Mouse (Mus musculus) lung, postnatal 10 days (tissue): ENCODE results near the gene Coro2b.

Source experiments
- DNase-seq: peaks from one replicate; pipeline ENCODE4 v3.0.0; 2021

Gene Coro2b

DNA sequence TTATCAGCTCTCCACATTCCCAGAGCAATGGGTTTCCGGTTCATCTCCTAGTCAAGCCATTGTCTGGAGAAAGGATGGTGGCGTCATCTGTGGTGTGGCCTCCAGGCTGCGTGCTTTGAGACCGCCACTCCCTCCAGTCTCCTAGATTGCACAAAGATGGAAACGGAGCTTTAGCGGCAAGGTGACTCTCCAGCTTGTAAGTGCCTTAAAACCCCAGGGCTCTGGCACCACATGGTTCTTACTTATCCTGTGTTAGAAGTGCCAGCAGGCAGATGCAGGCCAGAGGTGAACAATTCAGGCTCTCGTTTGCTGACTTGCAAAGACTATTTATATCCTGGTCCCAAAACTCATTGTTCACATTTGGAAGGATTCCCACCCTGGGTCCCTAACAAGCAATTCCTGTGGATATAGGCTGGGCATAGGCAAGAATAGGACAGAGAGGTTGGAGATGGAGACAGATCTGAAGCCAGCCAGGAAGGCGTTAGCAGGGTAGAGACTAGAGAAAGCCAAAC lies 155.4 kb downstream of the Coro2b start:
- peak; percentile 68 for DNase-seq

DNA sequence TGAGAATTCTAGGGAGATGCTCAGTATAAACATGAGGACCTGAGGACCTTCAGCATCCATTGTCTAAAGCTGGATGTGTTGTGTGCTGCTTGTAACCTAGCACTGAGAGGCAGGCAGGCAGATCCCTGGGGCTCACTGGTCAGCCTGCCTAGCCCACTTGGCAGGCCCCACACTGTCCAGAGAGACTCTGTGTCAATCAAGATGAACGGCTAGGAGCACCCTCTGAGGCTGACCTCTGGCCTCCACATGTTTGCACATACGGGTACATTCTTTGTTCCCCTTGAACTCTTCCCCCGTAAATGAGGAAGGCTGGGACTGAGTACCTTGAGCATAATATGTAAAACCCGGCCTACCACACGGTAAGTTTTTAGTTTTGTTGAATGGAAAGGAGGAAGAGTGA lies 156.5 kb downstream of the Coro2b start:
- no peak for DNase-seq

DNA sequence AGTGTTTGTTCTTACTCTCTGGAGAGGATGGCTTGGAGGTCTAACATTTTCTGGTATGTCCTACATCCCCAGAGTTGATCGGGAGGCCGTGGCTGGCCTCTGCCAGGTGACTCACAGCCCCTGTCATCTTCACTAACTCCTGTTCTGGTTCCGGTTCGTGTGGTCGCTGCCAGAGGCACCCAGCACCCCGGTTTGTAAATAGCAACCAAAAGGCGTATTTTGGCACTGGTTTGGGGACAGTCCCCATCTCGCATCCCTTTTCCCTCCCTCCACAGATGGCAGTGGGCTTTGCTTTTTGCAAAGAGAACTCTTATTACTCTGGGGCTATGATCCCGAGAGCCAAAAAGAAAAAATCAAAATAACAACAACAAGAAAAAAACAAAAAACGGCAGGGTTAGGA lies 158.9 kb downstream of the Coro2b start:
- DNase-seq = no peak

DNA sequence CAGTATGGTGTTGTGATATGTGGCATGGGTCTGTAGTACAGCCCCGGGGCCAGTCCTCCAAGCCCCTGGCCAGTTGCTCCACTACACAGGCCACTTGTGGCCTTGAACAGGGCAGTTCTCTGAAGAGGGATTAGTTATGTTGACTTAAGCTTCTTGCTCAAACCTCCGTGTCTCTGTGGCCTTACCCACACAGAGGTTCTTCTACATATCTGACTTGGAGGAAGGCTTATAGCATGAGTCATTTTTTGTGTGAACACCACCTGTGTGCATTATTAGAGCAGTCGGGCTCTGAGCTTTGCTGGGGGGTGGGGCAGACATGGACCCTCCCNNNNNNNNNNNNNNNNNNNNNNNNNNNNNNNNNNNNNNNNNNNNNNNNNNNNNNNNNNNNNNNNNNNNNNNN lies 162.6 kb downstream of the Coro2b start:
- no peak for DNase-seq

DNA sequence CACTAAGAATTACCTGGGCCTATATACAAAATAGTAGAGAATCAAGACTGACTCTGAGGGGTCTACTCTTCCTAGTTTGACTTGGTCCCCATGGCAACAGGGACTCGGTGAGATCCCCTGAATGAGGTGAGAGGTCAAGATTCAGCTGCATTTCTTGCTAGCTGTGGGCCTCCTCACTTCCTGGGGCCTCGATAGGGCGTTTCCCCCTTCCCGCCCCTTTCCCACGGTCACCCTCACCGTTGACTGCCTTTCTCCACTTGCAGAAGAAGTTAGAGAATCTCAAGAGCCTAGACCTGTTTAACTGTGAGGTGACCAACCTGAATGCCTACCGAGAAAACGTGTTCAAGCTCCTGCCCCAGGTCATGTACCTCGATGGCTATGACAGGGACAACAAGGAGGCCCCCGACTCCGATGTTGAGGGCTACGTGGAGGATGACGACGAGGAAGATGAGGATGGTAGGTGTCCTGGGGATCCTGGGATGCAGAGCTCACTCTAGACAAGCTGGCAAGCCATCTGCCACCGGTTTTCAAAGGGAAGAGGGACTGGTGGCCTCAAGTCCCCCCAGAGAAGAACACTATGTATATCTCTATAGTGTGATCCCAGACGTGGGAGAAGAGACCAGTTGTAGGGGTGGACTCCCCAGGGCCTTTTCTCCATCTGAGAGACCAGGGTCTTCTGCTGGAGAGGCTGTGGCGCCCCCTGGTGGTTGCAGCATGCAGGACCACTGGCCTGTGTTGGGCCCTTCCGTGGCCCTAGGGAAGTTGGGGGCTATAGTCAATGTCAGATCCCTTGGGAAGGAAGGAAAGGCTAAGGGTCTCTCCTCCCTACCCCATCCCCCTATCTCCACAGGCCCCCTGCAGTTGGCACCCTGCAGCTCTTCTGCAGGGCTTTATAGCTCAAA lies 163.4 kb downstream of the Coro2b start:
- DNase-seq = peak; percentile 84

DNA sequence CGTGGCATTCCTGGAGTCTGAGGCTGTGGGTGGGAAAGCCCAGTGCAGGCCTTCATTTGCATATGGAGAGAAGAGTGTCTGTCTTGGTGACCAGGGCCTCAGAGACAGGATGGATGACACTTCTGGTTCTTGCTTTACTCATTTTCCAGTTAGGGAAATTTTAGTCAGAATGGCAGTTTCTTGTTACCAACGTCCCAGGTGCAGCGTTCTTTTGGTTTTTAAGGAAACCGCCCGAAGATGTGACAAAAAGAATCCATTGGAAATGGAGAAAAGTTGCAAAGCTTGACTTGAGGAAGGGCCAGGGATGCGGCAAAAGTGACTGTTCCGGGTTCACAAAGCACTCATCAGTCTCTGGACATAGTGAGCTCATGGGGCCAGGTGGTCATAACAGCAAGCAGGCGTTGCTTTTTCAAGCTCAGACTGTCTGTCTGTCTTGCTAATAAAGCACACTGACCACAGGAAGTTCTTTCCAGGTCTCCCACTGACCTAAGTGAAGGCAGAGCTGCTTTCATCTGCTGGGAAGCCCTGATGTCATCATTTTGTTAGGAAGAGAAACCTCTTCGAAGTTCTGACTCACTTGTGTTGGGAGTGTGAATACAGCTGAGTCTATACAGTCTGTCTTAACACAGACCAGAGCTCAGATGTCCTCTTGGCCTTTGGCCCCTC lies 164.2 kb downstream of the Coro2b start:
- DNase-seq = no peak

DNA sequence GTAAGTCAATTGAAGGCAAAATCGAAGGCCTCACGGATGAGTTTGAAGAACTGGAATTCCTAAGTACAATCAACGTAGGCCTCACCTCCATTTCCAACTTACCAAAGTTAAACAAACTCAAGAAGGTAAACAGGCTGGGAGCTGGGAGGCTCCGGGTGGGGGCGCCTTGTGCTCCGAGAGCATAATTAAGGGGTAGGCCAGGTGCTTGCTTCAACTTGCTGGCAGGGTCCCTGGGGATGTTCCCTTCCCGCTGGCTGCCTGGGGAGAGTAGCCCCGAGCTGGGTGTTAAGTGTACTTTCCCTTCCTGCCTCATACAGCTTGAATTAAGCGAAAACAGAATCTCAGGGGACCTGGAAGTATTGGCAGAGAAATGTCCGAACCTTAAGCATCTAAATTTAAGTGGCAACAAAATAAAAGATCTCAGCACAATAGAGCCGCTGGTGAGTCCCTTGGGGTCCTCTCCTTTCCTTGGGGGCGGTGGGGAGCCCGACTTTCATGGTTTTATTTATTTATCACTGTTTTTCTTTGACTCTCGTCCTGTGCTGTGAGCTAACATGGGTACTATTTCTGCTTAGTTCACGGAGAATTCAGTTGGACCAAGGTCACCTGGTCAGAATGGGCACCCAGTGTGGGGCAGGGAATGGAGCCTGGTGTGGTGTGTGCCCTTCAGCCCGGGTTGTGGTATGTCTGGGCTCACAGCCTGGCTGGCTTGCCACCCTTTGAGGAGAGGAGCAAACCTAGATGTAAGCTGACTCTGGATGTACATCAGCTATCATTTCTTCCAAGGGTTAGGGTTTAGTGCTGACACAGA lies 164.9 kb downstream of the Coro2b start:
- DNase-seq = no peak

DNA sequence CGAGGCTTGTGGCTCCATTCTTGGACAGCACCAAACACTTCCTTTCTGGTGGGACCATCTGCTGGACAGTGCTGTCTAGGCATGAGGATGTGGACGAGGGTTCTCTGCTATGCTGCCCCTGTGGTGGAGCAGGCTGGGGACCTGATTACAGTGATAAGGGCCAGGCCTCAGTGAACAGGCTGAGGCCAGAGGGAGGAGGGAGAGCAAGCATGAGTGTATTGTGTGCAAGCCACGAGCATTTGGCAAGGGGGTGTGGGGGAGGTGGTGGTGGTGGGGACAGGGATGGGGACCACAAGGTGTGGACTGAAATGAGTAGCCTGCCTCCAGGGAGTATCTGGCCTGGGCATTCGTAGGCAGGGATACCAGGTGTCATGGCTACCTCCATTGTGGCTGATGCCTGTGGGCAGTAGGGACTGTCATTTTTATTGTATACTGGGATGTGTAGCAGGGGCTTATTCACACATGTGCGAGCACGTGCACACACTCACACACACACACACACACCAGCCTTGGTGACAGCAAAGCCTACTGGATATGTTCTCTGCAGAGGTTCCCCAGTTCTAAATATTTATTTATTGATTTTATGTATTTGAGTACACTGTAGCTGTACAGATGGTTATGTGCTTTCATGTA lies 166.1 kb downstream of the Coro2b start:
- DNase-seq = no peak

DNA sequence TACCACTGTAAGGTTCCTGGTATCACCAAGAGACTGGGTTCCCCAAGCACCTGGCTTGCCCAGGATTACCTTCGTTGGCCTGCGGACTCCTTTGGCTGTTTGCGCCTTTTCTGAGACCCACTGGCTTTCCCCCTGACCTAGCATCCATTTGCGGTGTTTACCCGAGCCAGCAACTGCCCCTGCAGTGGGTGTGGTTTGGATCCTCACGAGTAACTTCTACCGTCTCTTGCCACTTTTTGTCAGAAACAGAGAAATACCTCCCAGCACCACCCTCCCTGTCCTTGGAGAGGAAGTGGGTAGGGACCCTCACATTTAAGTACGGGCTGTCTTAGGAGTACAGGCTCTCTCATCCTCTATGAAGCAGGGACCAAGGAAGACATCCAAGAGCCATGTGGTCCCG lies 166.7 kb downstream of the Coro2b start:
- no peak for DNase-seq
